Mouse (Mus musculus): ENCODE results near the gene Proca1.
A peak's percentile ranks its signal among the peaks of the same experiment; 100 is the strongest.
"Not testable (repeated sequence)": the region's sequence is repeated elsewhere in the genome, so short reads cannot be mapped to it uniquely, and the experiment has no call there.

Gene Proca1

DNA sequence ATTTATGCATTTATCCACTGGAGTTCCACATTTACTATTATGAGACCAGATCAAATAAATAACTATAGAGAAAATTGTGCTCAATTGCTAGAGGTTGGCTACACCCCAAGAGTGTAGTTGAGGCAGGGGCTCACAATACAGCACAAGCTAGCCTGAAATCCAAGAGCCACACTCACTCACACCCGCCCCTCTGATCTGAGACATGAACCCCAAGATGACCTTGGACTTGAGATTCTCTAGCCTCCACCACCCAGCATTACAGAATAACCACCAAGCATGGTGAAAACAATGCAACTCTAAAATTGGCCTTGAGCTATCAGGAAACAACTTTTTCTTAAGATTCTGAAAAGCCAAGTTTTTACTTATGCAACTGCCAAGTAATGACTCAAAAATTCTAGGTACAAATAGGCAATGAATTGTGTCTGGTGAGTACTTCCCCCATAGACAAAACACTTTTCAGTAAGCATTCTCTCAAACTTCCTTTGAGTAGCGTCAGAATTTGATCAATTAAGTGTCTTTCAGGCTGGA, 11.3 kb upstream of the Proca1 start:
- no peak for DNase-seq (ENCODE audit: low spot score in 2 of 2)

- no peak for DNase-seq (ENCODE audit: low spot score in 2 of 2)
Observed at GRCm38 (mm10) chr11:78182450-78182849, 10.7 kb upstream of the Proca1 start.

GRCm38 (mm10) chr11:78182961-78183844, 10.0 kb upstream of the Proca1 start, which contains the start of gene Rpl23a:
Gene Rpl23a, minus strand, starts transcription at chr11:78183584.
- peak; percentile 72 to 74 for DNase-seq (ENCODE audit: low spot score in 2 of 2)

- DNase-seq (ENCODE audit: low spot score in 2 of 2) = no peak
Observed at GRCm38 (mm10) chr11:78183884-78184514, 9.2 kb upstream of the Proca1 start.

DNA sequence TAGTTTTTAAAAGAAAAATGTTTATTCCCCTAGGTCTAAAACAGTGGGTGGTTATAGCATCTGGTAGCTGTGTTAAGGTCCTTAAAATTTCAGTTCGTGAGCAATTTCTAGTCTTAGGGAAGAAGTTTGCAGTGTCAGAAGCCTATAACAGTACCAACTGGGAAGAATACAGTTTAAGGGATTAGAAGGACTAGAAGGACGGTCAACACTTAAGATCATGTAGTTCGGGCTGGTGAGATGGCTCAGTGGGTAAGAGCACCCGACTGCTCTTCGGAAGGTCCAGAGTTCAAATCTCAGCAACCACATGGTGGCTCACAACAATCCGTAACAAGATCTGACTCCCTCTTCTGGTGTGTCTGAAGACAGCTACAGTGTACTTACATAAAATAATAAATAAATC, 8.5 kb upstream of the Proca1 start:
- not testable (repeated sequence) for DNase-seq (ENCODE audit: low spot score in 2 of 2)

- DNase-seq (ENCODE audit: low spot score in 2 of 2) = peak; percentile 80 to 89
Observed at GRCm38 (mm10) chr11:78188331-78189233, 4.6 kb upstream of the Proca1 start, which contains the start of gene Rab34. Gene Rab34, plus strand, starts transcription at chr11:78188430.

GRCm38 (mm10) chr11:78189234-78190040, 3.8 kb upstream of the Proca1 start:
- peak; percentile 79 to 80 for DNase-seq (ENCODE audit: low spot score in 2 of 2)

DNA sequence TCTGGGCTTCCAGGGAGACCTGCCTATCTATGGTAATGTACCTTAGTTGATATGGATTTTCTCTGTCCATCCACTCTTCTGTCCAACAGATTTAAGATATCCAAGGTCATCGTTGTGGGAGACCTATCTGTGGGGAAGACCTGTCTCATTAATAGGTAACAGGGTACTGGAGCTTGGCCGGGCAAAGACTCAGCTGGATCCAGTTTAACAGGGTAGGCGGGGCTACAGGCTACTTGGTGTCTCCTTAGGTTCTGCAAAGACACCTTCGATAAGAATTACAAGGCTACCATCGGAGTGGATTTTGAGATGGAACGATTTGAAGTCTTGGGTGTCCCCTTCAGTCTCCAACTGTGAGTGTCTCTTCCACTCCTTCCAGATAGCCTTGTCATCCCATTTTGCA, 3.2 kb upstream of the Proca1 start:
- no peak for DNase-seq (ENCODE audit: low spot score in 2 of 2)

- DNase-seq (ENCODE audit: low spot score in 2 of 2) = peak; percentile 76 to 86
Observed at GRCm38 (mm10) chr11:78194411-78195100, 1.4 kb downstream of the Proca1 start.

DNA sequence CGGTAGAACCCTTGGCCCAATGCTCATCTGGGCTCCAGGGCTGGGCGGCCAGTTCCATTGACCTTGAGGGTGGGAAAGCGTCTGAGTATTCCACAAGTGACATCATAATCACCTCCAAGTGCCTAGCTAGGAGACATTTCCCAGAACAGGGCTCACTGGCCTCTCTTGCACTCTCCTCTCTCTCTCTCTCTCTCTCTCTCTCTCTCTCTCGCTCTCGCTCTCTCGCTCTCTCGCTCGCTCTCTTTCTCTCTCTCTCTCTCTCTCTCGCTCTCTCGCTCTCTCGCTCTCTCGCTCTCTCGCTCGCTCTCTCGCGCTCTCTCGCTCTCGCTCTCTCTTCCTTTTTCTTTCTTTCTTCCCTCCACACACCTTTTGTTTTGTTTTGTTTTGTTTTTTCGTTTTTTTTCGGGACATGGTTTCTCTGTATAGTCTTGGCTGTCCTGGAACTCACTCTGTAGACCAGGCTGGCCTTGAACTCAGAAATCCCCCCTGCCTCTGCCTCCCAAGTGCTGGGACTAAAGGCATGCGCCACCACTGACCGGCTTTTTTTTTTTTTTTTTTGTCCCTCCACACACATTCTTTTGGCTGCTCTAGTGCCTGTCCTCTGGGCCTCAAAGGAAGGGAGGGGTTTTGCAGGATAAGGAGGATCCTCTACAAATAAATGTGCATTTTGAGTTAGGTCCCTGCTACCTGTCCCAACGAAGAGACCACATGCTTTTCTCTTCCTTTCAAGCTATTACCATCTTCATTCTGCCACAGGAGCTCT, 2.1 kb downstream of the Proca1 start:
- DNase-seq (ENCODE audit: low spot score in 2 of 2) = no peak

DNA sequence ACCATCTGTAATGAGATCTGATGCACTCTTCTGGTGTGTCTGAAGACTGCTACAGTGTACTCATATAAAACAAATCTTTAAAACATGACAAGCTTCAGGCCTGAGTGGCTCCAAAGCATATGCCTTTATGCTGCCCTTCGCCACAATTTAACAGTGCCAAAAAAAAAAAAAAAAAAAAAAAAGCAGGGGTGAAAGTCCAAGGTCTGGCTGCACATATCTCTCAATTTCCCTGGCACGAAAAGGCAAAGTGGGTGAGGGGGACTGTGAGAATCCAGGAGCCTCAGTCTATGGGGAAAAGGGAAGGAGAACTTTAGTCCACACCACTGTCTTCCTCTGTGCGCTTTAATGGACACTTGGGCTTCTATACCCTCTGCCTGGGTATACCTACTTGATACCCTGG, 9.2 kb downstream of the Proca1 start:
- no peak for DNase-seq (ENCODE audit: low spot score in 2 of 2)

- DNase-seq (ENCODE audit: low spot score in 2 of 2) = no peak
Observed at GRCm38 (mm10) chr11:78204287-78204686, 11.1 kb downstream of the Proca1 start.

DNA sequence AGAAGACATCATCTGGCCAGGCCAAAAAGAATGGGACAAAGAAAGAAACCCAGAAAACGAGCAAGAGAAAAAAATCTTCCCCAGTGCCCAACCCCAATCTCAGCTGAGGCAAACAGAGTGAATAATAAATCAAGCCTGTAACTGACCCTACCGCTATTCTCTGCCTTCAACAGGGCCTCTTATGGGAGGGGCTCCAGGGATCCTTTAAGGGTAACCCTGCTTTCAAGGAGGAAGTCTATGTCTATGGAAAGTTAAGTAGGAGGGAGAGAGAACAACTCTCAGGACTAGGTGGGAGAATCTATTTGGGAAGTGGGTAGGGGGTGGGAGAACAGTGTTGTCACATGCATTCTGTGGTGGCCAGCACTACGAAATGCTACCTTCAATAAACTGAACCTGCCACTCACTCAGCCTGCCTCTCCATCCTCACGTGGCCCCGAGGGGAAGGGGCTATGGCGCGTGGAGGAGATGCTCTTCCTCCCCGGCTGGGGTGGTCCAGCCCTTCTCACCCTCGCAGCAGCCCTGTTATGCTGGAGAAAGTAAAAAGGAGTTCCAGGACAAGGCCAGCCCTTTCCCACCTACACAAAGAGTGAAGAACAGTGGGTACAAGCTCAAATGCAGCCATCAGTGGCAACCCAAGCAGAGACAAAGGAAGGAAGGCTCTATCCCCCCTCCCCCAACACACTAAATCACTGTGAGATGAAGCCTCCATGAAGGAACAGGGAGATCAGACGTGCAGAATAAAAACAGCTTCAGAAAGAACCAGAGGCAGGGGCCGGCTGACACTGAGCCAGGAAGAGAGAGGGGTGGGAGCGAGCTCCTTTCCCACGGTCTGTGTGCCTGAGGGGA, 12.4 kb downstream of the Proca1 start:
- no peak for DNase-seq (ENCODE audit: low spot score in 2 of 2)

GRCm38 (mm10) chr11:78207190-78207589, 14.0 kb downstream of the Proca1 start:
- DNase-seq (ENCODE audit: low spot score in 2 of 2) = no peak

DNA sequence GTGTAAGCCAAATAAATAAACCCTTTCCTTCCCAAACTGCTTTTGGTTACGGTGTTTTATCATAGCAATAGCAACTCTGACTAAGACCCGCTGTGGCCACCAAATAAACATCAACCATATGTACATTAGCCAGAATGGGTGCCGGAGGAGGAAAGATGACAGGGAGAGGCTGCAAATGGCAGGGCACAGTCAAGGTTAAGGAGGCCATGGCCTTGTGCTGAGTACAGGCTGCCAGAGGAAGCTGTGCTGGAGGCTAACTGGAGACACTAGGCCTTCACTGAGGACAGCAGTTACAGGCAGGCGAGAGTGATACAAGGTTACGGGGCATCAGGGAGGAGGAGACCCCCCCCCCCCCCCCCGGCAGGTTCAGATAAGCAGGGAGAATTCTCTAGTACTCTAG, 16.7 kb downstream of the Proca1 start:
- no peak for DNase-seq (ENCODE audit: low spot score in 2 of 2)

GRCm38 (mm10) chr11:78210615-78211014, 17.4 kb downstream of the Proca1 start:
- DNase-seq (ENCODE audit: low spot score in 2 of 2) = no peak

- no peak for DNase-seq (ENCODE audit: low spot score in 2 of 2)
Observed at GRCm38 (mm10) chr11:78211513-78211912, 18.3 kb downstream of the Proca1 start.

DNA sequence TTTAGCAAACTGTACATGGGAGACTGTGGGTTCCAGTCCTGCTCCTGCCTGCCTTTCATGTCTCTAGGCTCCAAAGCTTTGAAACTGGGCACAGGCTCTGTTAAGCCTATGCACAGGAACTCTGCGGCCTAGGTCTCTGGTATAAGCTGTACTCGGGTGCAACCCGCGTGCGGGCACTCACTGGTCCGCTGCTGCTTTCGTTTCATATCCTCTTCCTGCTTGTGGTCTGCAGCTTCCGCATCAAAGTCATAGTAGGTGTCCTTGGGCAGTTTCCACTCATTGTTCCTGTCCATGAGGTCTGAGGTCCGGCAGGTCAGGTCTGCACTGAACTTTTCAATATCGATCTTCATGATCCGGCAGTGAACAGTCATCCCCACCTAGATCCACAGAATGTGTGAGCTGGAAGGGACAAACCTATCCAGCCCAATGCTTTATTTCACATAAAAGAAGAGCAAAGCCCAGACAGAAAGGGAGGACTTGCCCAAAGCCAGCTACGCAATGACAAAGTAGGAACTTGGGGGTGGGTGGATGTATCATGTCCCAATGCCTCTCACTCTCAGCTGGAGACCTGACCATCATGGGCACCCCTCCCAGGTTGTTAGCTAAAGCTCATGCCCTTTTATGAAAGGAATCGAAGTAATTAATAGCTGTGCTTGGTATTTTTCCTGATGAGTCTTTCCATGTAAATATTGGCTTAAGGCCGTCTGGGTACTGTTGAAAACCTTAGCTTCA, 20.1 kb downstream of the Proca1 start:
- DNase-seq (ENCODE audit: low spot score in 2 of 2) = no peak
